Mouse (Mus musculus) cortical plate, adult 2 months (tissue): ENCODE measurements around the gene Amz2.

Source experiments
- CTCF ChIP-seq: fragments of 200-500 bp; IDR thresholded peaks from 2 replicates; pipeline ENCODE4 v1.5.1; 2011; ENCODE audit warnings: mild to moderate bottlenecking, control low read depth, low read length; ENCODE audit not compliant: insufficient read depth; ENCODE audit errors: extremely low read depth
- POLR2A ChIP-seq: fragments of 200-500 bp; IDR thresholded peaks from 2 replicates; pipeline ENCODE4 v1.6.1; 2011; ENCODE audit warnings: mild to moderate bottlenecking, low read length, control low read depth; ENCODE audit not compliant: insufficient read depth; ENCODE audit errors: extremely low read depth

GRCm38 (mm10) chr11:109465068-109465467 is 39.3 kb downstream of the Amz2 start:
- TF ChIP-seq CTCF (no peak), POLR2A (no peak)
